Mouse (Mus musculus) cerebellum, adult 9-10 months (tissue): ENCODE measurements at regions not wholly inside any gene's neighbourhood (a gene's known extent, or its start where the extent isn't known, plus 50 kb on each side); places are given as distances from the start of the nearest gene placed in this dataset.

ENCODE experiments used
- DNase-seq: peaks from one replicate; pipeline ENCODE4 v3.0.0; 2022

DNA sequence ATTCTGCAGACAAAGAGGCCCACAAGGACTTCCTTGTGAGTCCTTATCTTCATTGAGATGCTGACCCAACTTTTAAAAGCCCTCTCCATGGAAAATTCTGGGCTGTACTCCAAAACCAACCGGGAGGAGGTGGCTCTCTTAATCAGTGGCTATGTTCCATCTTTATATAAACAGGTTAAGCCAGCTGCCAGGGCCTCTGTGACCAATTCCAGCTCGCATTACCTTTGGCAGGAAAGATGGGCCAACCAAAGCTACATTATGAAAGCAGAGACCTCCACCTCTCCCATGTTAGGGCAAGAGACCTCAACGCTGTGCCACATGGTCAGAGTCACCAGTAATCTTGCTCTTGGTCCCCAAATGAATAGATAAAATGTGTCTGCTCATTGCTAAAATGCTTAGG lies 192.0 kb upstream of the Cited2 start:
- DNase-seq, result no peak

DNA sequence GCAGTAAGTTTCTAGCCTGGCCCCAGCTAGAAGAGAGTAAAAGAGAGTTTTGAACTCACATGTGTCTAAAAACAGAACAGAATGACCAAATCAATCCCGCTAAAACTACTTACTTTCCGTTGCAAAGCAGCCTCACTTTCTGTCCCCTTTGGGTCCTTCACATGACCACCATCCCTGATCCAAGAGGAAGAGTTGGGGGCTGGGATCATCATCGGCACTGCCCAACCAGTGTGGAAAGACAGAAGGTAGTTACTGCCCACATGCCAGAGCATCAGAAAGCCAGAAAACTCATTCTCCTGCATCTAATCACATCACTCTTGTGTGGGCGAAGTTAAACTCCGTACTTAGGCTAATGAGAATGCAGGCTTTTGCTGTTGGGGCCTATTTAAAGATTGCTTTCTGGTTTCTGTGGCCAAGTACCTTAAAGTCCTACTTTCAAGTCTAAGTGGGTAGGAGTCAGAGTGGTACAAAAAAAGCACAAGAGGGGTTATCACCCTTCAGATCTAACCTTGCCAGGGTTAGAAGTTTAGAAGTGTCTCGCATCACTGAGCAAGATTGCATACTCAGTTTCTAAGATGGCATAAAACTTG lies 184.0 kb upstream of the Cited2 start:
- no peak for DNase-seq

DNA sequence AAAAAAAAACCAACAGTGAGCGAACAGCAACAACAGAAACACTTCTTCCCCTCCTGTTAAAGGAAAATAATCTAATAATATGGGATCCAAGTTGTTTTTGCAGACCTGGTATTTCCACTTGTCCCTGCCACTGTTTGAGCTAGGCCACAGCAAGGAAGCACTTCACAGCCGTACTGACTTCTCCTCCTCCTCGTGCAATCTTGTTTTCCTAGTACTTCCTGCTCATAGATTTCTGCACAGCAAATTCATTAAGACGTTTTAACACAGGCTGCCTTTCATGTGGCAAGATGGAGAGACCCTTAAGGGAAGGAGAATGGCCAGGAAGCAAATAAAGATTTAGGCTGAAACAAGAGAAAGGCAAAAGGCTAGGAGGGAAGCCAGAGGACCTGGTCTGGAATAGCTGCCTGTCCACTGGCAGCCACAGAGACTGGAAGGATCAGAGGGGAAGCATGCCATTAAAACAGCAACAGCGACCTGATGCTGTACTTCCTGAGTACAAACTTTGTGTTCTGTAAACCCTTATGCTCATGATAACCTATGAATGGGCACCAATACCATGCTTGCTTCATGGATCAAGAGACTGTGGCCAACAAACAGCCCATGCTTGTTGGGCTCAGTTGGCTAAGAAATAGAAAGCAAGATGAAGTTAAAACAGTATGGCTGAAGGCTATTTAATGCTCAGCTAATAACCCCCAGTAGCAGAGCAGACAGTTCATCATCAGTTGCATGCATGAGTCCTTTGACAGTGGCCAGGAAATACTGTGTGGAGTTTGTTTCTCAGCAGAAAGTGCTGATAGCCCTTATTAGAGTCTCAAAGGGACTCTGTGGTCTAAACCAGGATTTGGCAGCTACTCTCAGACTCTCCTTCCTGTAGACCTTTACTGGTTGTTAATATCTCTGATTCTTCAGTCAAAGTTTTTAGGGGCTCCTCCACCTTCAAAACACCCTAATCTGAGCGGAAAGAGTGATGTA lies 182.3 kb upstream of the Cited2 start:
- DNase-seq, result no peak

DNA sequence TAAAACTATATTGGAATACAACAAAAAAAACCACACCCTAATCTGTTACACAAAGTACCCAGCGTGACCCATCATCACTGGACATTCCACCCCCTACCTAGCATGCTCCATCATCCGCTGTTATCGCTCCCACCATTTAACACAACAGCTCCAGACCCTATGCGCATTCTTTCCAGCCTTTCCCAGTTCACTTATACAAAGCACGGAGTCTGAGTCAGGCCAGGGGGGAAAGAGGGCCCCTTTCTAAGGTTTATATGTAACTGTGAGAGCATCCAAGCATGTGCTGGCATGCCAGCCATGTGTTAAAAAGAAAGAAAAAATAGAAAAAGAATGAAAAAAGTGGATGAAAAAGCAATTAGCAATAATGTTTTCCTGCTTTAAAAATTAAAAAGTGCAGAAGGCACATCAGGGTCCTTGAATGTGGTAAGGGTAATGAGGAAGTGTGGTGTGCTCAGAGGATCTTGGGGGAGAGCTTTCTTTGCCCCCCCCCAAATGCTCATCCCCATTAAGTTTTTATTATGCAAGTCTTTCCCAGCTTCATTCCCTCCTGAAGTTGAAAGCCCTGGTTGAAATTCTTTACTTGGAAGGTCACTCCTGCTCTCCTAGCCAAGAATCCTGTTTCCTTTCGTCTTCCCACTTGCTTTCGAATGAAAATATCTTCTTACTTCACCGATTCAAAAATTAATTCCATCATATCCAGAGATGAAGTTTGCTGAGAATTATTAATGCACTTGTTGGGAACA lies 180.7 kb upstream of the Cited2 start:
- no peak for DNase-seq

DNA sequence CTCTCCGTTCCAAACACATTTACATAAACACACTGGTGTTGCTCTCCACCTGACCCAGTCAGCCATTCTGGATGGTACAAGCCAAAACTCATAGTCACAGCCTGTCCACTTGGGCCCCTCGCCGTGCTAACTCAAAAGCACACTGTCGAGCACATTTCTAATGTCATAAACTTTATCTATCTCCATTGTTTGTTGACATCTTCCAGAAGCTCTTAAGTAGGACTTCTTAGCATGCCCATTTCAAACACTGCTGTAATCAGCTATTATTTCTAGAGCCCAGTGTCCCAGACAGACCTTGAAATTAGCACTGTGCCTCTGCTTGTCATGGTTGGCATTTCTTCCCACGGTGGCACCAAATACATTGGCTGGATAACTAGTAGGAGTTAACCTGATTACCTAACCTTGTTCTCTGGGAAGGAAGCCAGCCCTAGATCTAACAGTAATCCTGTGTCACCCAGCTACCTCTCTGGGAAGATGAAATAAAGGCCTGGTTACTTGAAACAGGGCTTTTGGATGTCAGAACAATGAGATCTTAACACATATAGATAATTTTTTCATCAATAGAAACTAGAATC lies 180.1 kb upstream of the Cited2 start:
- DNase-seq, result no peak

DNA sequence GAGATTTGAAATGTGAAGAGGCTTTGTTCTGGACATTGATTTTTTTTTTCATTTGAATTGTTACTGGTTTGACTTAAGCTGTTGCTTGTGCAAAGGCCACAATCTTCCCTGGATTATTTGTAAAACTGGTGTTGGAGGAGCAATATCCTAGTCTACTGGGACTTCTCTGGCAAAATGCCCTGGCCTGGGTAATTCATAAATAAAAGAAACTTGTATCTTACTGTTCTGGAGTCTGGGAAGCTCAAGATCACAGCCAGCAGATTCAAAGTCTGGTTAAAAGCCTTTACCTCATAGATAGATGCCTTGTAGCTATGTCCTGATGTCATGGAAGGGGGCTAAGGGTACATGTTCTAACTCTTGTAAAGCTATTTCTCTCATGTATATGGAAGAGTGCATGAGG lies 177.7 kb upstream of the Cited2 start:
- DNase-seq, result no peak

DNA sequence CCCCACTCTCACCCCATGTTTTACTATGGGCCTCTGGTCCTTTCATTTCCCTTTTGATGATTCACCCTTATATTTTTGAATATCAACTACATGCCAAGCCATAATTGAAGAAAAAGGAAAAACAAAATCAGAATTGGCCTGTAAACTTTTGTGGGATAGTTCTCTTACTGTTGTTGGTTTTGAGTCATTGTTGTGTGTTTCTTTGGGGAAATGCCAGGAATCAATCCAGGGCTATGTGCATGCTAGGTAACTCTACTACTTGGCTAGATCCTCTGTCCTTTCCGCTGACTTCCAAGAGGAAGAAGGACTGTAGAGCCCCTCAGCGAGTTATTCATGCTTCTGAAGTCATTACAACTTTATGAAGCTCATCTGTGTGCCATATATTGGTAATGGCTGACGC lies 175.0 kb upstream of the Cited2 start:
- no peak for DNase-seq

DNA sequence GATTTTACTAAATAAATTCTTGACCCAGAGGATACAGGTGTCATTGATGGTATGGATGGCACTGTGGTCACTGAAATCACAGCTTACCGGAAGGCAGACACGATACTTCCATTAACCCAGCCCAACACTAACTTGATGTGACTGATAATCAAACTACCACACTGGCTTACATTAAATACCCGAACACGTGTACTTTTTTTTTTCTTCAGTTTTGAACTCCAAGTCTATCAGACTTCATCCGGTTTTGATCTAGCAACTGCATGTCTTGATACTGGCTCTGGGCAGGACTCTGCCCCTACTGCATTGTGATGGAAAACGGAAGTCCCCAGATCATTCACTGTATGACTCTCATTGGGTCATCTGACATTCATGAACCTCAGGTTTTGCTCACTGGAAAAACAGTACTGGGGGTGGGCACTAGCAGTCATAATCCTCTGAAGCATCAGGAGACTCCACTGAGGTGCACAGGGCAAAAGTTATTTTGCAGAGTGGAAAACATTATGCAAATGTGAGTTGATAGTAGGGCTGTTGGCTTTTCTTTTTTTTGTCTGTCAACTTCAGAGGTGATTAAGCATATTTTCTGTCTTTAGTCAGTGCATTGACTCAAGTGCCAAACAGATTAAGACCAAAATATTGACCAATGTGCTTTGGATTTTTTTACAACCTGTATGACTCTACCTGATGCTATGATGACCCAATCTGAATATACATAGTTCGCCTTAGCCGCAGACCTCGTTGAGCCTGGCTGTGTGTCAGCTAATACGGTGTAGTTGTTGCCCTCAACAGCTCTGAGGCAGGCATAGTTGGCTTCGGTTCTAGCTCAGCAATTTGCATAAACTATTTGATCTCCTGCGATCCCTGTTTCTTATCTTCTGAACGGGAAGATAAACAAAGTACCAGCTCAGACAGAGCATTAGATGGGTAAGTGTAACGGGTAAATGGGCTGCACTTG lies 174.1 kb upstream of the Cited2 start:
- DNase-seq, result no peak

DNA sequence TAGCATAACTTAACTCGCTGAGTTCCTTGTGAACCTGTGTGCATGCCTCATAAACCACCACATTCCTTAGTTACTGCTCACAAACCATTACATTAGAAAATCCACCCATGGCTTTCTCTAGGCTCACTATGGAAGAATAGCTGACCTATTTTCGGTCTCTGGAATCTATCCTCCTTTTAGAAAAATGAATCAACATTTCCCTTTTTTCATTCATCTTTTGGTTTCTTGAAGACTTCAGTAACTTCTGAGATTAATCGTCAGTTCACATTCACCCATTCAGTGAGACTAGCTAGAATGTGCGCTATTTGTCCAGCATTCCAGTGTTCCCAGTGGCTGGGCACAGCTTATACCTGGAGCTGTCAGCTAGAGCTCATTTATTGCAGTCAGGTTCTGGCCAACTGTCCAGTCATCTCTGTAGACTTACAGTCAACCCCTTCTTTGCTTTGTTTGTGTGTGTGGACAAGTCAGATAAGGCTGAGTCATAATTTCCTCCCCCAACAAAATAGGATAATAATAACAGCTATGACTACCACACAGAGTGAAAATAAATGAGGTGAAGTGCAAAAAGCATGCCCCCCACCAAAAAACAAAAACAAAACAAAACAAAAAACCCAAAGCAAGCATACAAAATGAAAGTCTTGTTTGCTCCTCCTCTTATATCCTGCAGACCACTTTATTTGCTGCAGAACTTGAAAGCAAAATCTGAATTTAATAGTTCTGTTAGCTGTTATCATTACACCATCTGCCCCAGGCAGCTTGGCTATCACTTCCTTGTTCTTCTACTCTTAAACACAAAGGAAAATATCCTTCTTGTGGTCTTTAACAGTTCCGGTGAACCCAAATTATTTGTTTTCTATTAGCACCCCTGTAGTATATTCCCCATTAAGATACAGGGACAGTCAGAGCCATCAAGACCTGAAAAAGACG lies 173.0 kb upstream of the Cited2 start:
- DNase-seq, result no peak

DNA sequence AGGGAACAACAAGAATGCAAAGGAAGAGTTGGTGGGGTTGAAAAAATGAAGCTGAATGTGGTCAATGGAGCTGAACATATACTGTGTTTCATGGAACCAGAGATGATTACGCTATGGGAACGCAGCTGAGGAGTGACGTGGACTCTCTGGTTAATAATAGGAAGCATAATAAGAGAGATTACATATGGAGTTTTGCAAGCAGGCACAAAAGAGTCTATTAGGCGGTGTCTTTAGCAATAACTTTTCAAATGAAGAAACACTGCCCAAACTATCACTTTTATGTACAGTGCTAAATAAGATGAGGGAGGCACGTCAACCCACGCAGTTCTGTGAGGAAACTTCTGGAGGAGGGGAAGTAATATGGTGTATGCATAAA lies 172.4 kb upstream of the Cited2 start:
- no peak for DNase-seq

DNA sequence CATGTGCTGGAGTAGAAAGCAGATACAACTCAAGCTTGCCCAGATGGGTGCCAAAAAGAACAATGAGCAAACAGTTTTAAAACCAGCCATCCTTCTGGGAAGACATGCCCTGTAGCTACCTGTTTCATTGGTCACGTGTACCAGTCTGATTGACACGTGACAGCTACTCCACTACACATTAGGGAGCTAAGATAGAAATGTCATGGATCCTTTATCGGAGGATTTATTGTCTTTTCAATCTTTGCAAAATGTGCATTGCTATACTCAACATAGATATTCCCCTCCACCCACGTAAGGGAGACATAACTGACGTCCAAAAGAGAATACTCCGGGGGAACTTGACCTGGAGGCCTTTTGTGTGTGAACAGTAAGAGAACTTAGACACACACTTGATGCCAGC lies 171.1 kb upstream of the Cited2 start:
- DNase-seq, result no peak

DNA sequence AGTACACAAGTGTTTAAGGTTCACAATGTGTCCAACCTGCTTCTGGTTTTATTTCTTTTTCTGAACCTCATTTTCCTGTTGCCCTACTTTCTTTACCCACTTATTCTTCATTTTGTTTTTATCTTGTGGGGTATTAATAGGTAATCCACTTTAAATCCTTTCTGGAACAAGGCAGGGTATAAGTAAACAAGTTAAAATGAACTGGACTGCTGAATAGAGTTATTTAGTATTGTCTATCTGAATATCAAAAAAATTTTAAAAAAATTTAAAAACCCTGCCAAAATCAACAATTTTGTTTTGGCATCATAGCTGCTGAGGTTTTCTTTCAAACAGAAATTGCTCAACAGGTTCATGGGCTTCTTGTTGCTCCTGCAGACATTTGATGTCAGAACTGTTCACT lies 170.7 kb upstream of the Cited2 start:
- DNase-seq, result no peak

DNA sequence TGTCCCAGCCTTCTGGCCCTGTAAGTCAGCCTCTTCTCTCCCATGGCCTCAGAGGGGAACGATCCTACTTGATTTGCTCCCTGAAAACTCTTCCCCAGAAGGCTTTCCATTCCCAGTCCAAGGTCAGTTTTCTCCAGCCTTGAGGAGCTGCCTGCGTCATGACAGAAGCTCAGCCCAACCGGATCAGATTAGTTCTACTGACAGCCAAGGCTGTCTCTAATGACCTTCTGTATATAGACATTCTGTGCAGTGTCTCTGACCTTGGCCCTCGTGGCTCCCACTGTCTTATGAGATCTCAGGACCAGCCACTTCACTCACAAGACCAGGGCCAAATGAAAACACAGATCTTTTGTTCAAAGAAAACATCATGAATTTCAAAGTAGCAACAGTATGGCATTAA lies 166.6 kb upstream of the Cited2 start:
- no peak for DNase-seq

DNA sequence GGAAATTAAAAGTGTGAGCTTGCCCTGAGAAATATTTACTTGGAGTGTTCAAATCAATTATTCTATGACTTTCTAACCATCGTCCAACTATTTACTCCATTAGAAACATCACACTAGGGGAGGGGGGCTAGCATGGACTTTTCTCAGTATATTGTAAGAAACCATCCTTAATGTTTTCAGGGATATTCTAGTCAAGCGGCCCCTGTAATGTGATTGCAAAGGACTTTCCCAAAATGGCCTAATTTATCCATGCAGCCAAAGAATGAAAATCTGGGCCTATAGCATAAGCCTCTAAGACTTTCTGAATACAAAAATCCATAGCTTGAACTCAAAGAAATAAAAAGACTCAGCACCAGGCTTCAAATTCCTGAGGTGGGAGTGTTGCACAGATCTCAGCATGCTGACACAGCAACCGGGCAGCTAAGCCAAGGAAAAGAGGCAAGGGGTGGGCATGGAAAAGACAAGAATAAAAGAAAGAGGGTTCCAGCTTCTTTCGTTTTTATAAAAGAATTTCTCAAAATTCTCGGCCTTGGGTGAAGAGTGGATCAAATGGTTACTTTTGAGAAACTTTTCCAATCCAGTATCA lies 163.6 kb upstream of the Cited2 start:
- DNase-seq, result no peak

DNA sequence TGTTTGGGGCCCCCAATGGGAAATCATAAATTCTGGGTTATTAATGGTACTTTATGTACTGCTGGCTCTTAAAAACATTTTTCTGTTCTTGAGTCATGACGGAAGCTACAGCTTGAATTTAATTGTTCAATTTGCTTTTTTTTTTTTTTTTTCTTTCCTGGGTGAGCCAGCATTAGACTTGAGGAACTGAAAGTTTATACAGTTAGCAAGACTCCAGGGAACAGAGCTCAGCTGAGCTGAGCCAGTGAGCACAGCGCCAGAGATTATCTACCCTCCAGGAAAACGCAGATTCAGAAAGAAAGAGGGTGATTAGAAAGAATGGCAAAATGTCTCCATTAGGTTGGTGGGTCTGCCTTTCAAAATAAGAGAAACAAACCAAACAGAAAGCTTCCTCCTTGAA lies 163.0 kb upstream of the Cited2 start:
- no peak for DNase-seq

DNA sequence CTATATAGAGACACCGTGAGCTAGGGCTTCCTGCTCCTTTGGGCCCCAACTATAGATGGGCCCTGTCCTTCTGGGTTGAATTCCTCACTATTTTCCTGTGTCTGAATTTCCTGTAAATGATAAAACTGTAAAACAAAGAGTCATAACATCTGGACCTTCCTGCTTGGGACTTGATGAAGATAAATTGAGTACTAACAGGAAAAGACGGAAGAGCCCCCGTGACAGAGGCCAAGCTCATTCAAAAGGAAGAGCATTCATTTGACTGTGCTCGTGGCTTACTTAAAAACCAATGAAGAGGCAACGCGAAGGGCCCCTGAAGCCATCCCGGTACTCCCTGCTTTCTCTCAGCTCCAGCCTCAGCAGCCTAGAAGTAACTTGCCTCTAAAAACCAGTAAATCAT lies 161.6 kb upstream of the Cited2 start:
- DNase-seq, result no peak

DNA sequence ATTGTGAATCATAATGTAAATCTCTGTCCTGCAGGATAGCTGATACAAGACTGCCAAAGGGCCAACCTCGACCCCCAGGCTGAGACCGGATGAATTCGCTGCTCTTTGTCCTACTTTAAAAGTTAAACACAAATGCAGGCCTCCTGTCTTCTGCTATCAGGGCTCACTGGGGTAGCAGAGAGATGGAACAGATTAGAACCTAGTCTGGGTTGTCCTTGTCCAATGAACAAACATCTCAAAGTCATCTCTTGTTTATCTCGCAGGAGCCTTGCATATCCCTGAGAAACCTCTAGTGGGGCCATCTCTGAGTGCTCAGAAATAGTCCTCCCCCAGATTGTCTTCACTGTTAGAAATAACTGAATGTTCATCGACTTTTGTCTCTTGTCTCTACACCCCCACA lies 161.0 kb upstream of the Cited2 start:
- DNase-seq, result no peak

DNA sequence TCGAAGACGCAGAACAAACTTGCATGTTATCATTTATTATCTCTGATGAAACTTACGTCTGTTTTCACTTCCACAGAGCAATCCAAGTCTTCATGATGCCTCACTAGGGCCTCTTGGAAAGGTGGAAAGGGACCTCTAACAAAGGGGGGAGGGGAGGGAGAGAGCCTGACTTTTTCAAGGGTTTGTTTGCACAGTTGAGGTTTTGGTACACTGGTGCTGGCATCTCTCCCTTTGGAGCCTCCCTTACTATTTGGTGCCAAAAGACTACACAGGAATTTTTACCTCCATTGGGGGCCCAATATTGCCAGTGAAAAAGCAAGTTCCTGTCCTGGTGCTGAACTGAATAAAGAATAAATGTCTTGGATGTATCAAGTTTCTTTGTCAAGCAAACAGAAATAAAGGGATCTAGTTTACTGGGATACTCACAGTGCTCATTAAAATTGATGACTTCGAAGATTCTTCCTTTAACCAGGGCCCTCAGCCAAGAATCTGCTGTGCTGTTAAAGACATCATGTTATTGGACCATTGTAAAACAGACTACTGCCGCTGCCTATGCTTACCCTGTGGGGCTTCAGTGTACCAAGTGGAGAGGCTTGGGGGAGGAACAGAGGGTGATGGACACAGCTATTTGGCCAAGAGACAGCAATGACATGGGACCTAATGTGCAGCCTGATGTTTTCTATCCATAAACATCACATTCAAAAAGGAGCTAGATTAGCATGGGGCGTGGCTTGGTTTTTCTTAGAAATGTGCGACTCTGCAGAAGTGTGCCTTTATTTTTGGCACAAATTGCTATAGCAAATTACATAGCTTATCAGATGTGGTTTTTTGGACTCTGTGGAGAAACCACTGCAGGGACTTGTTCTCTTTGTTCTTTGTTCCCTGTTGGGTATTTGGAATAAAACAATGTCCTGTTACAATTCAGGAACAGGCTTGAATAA lies 160.3 kb upstream of the Cited2 start:
- DNase-seq, result no peak

DNA sequence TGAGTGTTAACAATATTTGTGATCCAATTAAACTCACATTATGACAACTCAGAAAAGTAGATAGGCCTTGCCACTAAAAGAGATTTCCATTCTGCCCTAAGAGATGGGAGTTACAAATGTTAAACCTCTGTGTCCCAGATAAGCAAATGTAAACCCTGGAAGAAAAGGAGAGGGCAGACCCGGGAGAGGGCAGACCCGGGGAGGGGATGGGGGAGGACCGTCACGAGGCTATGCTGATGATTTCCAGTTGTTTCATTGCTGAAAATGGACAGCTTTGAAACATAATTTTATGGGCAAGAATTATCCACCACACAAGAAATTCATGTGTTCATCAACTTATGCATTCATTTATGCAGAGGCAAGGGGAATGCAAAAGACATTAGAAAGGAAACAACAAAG lies 159.7 kb upstream of the Cited2 start:
- no peak for DNase-seq
